Mouse (Mus musculus) kidney, adult 9 months (tissue): ENCODE results near the gene Rnase1.

ENCODE experiments used
- DNase-seq: peaks from one replicate; pipeline ENCODE4 v3.0.0; 2022

The Rnase1 gene

GRCm38 (mm10) chr14:51140342-51140741, 6.2 kb downstream of the Rnase1 start:
- DNase-seq = no peak

- no peak for DNase-seq
Observed at GRCm38 (mm10) chr14:51132372-51132771, 14.2 kb downstream of the Rnase1 start.

GRCm38 (mm10) chr14:51131086-51131815, 15.3 kb downstream of the Rnase1 start:
- no peak for DNase-seq

- no peak for DNase-seq
Observed at GRCm38 (mm10) chr14:51130315-51130940, 16.2 kb downstream of the Rnase1 start.

- no peak for DNase-seq
Observed at GRCm38 (mm10) chr14:51129624-51129975, 17.0 kb downstream of the Rnase1 start.

GRCm38 (mm10) chr14:51128775-51129623, 17.6 kb downstream of the Rnase1 start:
- peak; percentile 14 for DNase-seq

- DNase-seq = no peak
Observed at GRCm38 (mm10) chr14:51127648-51128258, 18.8 kb downstream of the Rnase1 start.

GRCm38 (mm10) chr14:51125684-51126083, 20.9 kb downstream of the Rnase1 start:
- DNase-seq = no peak

- DNase-seq = peak; percentile 52
Observed at GRCm38 (mm10) chr14:51113916-51114560, 32.5 kb downstream of the Rnase1 start, which contains the start of gene Eddm3b. Gene Eddm3b (plus strand): TSS chr14:51114426.

GRCm38 (mm10) chr14:51113476-51113875, 33.1 kb downstream of the Rnase1 start:
- no peak for DNase-seq

- no peak for DNase-seq
Observed at GRCm38 (mm10) chr14:51111966-51112365, 34.6 kb downstream of the Rnase1 start.

GRCm38 (mm10) chr14:51106449-51106967, 40.1 kb downstream of the Rnase1 start:
- no peak for DNase-seq

- no peak for DNase-seq
Observed at GRCm38 (mm10) chr14:51104366-51104765, 42.2 kb downstream of the Rnase1 start.

GRCm38 (mm10) chr14:51103217-51103616, 43.4 kb downstream of the Rnase1 start:
- peak; percentile 74 for DNase-seq

- no peak for DNase-seq
Observed at GRCm38 (mm10) chr14:51101284-51101683, 45.3 kb downstream of the Rnase1 start.

- DNase-seq = no peak
Observed at GRCm38 (mm10) chr14:51098921-51099320, 47.7 kb downstream of the Rnase1 start.

GRCm38 (mm10) chr14:51098300-51098699, 48.3 kb downstream of the Rnase1 start:
- peak; percentile 95 for DNase-seq

GRCm38 (mm10) chr14:51095736-51096524, 50.7 kb downstream of the Rnase1 start:
- peak; percentile 66 for DNase-seq
